Mouse (Mus musculus) C2C12 (cell line): ENCODE data around the gene Flot1. TPM values are rescaled to one million over a fixed set of nuclear protein-coding genes. Genes with fewer than 3 reads are reported as not detected.
"Not testable (repeated sequence)": the region's sequence is repeated elsewhere in the genome, so short reads cannot be mapped to it uniquely, and the experiment has no call there.

Experiments used
- H3K27me3 ChIP-seq: one replicate; pipeline ENCODE4 v1.6.1; 2011; ENCODE audit not compliant: control insufficient read depth, insufficient read depth, insufficient read length
- H3K36me3 ChIP-seq: one replicate; pipeline ENCODE4 v1.6.1; 2011; ENCODE audit not compliant: control insufficient read depth, insufficient read depth
- H3K4me3 ChIP-seq: one replicate; pipeline ENCODE4 v1.5.1; 2011; ENCODE audit warnings: mild to moderate bottlenecking, control low read depth; ENCODE audit not compliant: poor library complexity, insufficient read depth, severe bottlenecking
- H3K79me2 ChIP-seq: one replicate; pipeline ENCODE4 v1.6.1; 2011; ENCODE audit not compliant: control insufficient read depth, insufficient read depth
- H3K79me3 ChIP-seq: one replicate; pipeline ENCODE4 v1.6.1; 2011; ENCODE audit warnings: low read depth, control low read depth
- H3ac ChIP-seq: one replicate; pipeline ENCODE3; 2011; ENCODE audit warnings: low read depth; ENCODE audit not compliant: control insufficient read depth, insufficient read length
- CEBPB ChIP-seq: IDR thresholded peaks from one replicate; pipeline ENCODE4 v1.6.1; 2011; ENCODE audit warnings: low read depth, mild to moderate bottlenecking, control low read depth, moderate library complexity
- CTCF ChIP-seq: IDR thresholded peaks from one replicate; pipeline ENCODE4 v1.5.1; 2011; ENCODE audit not compliant: control insufficient read depth, insufficient read depth, insufficient read length
- FOSL1 ChIP-seq: IDR thresholded peaks from one replicate; pipeline ENCODE4 v1.8.0; 2011; ENCODE audit warnings: mild to moderate bottlenecking, low read length; ENCODE audit not compliant: poor library complexity, insufficient read depth, severe bottlenecking
- MAX ChIP-seq: IDR thresholded peaks from one replicate; pipeline ENCODE4 v1.6.1; 2011; ENCODE audit warnings: mild to moderate bottlenecking, control low read depth
- MYOD1 ChIP-seq: IDR thresholded peaks from one replicate; pipeline ENCODE4 v1.6.1; 2011; ENCODE audit warnings: low read depth; ENCODE audit not compliant: control insufficient read depth, insufficient read length
- MYOG ChIP-seq: IDR thresholded peaks from one replicate; pipeline ENCODE4 v1.6.1; 2011; ENCODE audit not compliant: control insufficient read depth, insufficient read length; ENCODE audit errors: extremely low read depth
- USF1 ChIP-seq: IDR thresholded peaks from one replicate; pipeline ENCODE4 v1.6.1; 2011; ENCODE audit warnings: low read depth, mild to moderate bottlenecking, control low read depth, moderate library complexity
- polyA plus RNA-seq: library from polyadenylated mRNA; unstranded; fragments of >200 nt; fragmentation: generic; extraction: Trizol; gene quantifications from one replicate; pipeline ENCODE4 v1.2.1, GENCODE M21; 2012; ENCODE audit warnings: missing spikeins

The Flot1 gene
- polyA plus RNA-seq, 1 experiment, result 57.2 TPM

GRCm38 (mm10) chr17:35838122-35838544, 15.1 kb downstream of the Flot1 start, which contains the start of gene Tubb5:
TSS of gene Tubb5 (minus strand) at chr17:35838306.
- H3K27me3 ChIP-seq, result no peaks in the 10 kb centered on the region
- H3K4me3 ChIP-seq, result peak within 1 kb of the TSS; percentile 94
- peak within 1 kb of the TSS; percentile 83 for H3ac ChIP-seq
- H3K36me3 ChIP-seq, result peaks cover 36% of the 10 kb centered on the region
- H3K79me3 ChIP-seq, result peaks cover 48% of the 10 kb centered on the region
- peaks cover 73% of the 10 kb centered on the region for H3K79me2 ChIP-seq
- TF ChIP-seq USF1 (peak; percentile 96), CEBPB (no peak), MYOG (no peak), MAX (peak; percentile 51)

DNA sequence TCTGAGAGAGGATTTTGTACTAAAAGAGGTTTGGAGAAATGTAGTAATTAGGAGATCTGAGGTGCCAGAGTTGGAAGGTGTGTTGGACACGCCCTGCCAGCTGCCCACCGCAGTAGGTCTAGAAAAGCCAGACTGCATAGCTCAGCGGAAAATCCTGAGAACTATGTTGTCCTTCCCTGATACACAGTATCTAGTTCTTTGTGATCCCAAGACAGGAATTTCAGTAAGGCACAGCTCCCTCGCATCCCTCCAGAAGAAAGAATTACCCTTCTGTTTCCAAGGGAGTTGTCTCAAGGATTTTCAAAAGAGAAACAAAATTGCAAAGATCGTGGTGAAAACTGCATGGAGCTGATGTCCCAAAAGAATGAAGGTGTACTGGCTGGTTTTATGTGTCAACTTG, 15.5 kb downstream of the Flot1 start:
- TF ChIP-seq MAX, result no peak
- TF ChIP-seq MYOD1, result no peak
- TF ChIP-seq USF1, result no peak
- no peak for TF ChIP-seq FOSL1
- no peak for TF ChIP-seq CTCF
- no peak for TF ChIP-seq MYOG
- no peak for TF ChIP-seq CEBPB
- peak overlapping the region; percentile 28 for H3K4me3 ChIP-seq
- peaks cover 71% of the 10 kb centered on the region for H3K79me2 ChIP-seq
- no peaks in the 10 kb centered on the region for H3K27me3 ChIP-seq
- H3ac ChIP-seq, result peak overlapping the region; percentile 55
- H3K79me3 ChIP-seq, result peaks cover 48% of the 10 kb centered on the region
- H3K36me3 ChIP-seq, result peaks cover 33% of the 10 kb centered on the region

DNA sequence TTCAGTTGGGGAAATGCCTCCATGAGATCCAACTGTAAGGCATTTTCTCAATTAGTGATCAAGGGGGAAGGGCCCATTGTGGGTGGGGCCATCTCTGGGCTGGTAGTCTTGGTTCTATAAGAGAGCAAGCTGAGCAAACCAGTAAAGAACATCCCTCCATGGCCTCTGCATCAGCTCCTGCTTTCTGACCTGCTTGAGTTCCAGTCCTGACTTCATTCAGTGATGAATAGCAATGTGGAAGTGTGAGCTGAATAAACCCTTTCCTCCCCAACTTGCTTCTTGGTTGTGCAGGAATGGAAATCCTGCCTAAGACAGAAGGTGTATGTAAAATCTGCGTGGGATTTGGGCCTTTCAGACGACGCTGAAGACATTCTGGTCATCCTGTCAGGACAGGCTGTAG, 16.0 kb downstream of the Flot1 start:
- Histone ChIP-seq H3ac (peak overlapping the region; percentile 32), H3K36me3 (peaks cover 29% of the 10 kb centered on the region), H3K4me3 (peak overlapping the region; percentile 28), H3K79me3 (peaks cover 44% of the 10 kb centered on the region), H3K79me2 (peaks cover 67% of the 10 kb centered on the region)
- not testable (repeated sequence) for H3K27me3 ChIP-seq

DNA sequence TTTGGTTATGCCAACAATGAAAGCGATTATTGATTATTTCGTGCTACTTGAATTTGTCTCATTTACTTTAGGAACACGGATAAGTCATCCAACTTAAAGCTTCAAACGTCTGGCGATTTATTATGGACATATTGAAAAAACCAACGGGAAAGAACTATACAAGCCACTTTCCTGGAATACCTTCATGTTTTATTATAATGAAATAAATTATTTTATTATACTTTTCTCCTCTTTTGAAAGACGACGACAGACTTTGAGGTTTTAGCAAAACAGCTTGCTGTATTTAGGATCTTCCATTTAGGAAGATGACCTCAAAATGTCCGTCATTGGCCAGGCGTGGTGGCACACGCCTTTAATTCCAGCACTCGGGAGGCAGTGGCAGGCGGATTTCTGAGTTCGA, 17.5 kb downstream of the Flot1 start:
- peaks cover 51% of the 10 kb centered on the region for H3K79me2 ChIP-seq
- peaks cover 30% of the 10 kb centered on the region for H3K79me3 ChIP-seq
- no peaks in the 10 kb centered on the region for H3K27me3 ChIP-seq
- H3ac ChIP-seq, result no peak overlapping the region
- H3K4me3 ChIP-seq, result no peak overlapping the region
- H3K36me3 ChIP-seq, result peaks cover 19% of the 10 kb centered on the region
- TF ChIP-seq USF1 (no peak), CEBPB (no peak)

DNA sequence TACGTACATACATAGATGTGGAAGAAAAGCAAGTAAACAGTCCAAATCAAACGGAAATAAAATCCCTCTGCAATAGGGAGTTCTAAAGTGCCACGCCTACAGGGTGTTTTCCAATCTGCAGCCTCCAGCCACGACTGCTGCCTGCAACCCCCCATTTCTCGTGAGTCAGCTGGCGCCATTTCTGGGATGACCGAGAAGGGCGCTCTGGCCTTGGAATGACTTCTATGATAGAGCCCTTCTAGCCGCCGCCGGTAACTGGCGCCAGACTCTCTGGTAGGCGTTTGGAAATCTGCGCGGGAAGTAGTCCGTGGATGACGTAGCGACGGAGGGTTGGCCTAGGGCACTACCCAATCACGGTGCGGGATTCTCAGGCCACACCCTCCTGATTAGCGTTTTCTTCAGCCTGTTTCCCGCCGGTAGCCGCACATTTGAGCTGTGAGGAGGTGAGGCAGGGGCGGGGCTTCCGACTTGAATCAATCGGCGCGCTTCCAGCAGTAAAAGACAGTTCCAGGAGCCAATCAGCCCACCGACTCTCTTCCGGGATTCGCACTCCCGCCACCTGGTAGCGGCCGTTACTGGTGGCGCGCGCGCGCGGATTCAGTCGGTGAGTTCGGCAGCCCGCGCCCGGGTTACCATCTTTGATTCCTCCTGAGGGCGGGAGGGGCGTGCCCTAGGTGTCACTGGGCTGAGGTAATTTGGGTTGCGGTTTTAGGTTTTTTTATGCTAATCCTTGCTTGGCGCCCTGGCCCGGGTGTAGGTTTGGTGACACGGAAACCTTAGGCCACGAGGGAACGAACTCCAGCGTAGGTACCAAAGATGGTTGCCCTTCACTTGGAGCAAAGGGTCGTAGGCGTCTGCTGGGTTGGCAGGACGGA, 18.3 kb downstream of the Flot1 start, which contains the start of gene Mdc1:
Mdc1 (plus strand) TSS at position 440 of the 875 bp plus-strand sequence.
- Histone ChIP-seq H3ac (peak within 1 kb of the TSS; percentile 57), H3K36me3 (peaks cover 19% of the 10 kb centered on the region), H3K79me3 (peaks cover 22% of the 10 kb centered on the region), H3K27me3 (no peaks in the 10 kb centered on the region), H3K4me3 (peak within 1 kb of the TSS; percentile 44), H3K79me2 (peaks cover 44% of the 10 kb centered on the region)
- TF ChIP-seq MYOD1 (peak; percentile 4), USF1 (no peak), MAX (peak; percentile 52), MYOG (no peak), CEBPB (peak; percentile 35), CTCF (no peak), FOSL1 (no peak)

DNA sequence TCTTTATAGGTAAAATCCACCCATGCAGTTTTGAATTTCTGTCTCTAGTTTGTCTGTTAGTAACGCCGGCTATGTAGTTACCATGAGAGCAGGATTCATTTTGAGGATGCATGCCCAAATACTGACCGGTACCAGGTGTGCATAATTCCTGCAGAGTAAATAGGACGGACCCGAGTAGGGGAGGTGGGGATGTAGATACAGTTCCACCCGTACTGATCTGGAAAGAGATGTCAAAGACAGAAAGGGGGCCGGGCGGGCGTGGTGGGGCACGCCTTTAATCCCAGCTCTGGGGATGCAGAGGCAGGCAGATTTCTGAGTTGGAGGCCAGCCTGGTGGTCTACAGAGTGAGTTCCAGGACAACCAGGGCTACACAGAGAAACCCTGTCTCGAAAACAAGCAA, 19.0 kb downstream of the Flot1 start:
- Histone ChIP-seq H3ac (peak overlapping the region; percentile 57), H3K79me2 (peaks cover 37% of the 10 kb centered on the region), H3K36me3 (peaks cover 20% of the 10 kb centered on the region), H3K27me3 (no peaks in the 10 kb centered on the region), H3K4me3 (peak overlapping the region; percentile 44), H3K79me3 (peaks cover 16% of the 10 kb centered on the region)
- TF ChIP-seq MAX (no peak), USF1 (no peak), FOSL1 (no peak), MYOD1 (no peak), MYOG (no peak), CEBPB (no peak), CTCF (no peak)
